Mouse (Mus musculus): Measurements from ENCODE around the gene Lrrc36.
A peak's percentile ranks its signal among the peaks of the same experiment; 100 is the strongest.

Lrrc36 gene

GRCm38 (mm10) chr8:105413391-105413790 lies at the start of gene Lrrc36, which contains the start of gene Kctd19:
TSS of gene Lrrc36 (plus strand) at chr8:105413571.
TSS of gene Kctd19 (minus strand) at chr8:105413502.
- DNase-seq (ENCODE audit: low spot score in 2 of 2): peak; percentile 42 to 64

- no peak for DNase-seq (ENCODE audit: low spot score in 2 of 2)
Measured at GRCm38 (mm10) chr8:105367107-105367506, 46.3 kb upstream of the Lrrc36 start.

GRCm38 (mm10) chr8:105372473-105372872 lies 40.9 kb upstream of the Lrrc36 start:
- no peak for DNase-seq (ENCODE audit: low spot score in 2 of 2)

GRCm38 (mm10) chr8:105373032-105373431 lies 40.3 kb upstream of the Lrrc36 start, which contains the start of gene Plekhg4:
TSS of gene Plekhg4 (plus strand) at chr8:105373274.
- DNase-seq (ENCODE audit: low spot score in 2 of 2): no peak

DNA sequence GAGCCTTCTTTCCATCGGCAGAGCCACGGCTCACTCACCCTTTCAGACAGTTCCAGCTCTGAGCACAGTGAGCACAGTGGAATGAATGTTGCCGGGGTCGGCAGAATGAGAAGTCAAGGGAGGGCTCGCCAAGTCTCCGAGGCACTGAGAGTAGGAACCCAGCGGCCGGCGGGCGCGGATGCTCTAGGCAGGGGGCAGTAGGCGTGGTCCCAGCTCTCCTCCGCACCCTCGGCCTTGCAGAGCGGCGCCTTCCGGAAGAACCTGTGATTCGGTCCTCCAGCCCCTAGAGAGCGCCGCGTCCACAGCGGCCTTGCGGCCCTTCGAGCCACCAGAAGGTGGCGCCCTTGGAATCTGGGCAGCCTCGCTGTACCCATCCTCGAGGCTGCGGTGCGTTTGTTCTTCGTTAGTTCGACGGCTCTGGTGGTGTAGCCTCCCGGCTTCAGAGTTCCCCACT lies 38.8 kb upstream of the Lrrc36 start:
- peak in 1 of 2 experiments; percentile 46 for DNase-seq (ENCODE audit: low spot score in 2 of 2)

- DNase-seq (ENCODE audit: low spot score in 2 of 2): peak; percentile 56 to 80
Measured at GRCm38 (mm10) chr8:105378673-105379072, 34.7 kb upstream of the Lrrc36 start.

- no peak for DNase-seq (ENCODE audit: low spot score in 2 of 2)
Measured at GRCm38 (mm10) chr8:105380308-105380707, 33.1 kb upstream of the Lrrc36 start.

DNA sequence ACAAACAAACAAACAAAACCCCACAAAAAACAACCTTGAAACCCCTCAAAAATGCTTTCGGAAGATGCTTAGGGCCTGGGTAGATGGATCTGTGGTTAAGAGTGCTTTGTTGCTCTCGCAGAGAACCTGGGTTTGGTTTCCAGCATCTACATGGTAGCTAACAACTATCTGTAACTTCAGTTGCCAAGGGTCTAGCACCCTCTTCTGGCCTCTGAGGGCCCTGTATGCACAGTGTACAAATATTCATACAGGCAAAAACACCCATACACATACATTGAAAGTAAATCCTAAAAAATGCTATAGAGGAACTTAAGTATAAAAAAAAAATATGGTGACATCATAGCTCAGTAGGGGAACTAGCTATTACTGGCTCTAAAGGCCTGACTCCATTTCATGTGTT lies 29.3 kb upstream of the Lrrc36 start:
- no peak for DNase-seq (ENCODE audit: low spot score in 2 of 2)

DNA sequence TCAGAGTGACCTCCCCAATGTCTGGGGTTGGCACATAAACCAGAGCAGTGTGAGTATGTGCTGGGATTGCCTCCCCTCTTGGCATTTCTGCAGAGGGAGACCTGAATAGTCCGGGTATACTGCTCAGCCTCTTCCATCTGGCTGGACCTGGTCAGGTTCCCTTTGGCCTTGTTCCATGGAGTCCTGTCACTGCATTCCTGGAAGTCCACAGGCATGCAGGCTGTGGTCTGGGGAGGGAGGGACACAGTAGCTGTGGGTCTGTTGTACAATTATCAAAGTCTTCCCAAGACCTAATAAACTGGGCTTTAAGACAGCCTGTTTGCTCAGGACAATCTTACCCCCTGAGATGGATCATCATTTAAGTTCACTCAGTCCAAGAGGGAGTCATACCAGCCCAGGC lies 26.2 kb upstream of the Lrrc36 start:
- DNase-seq (ENCODE audit: low spot score in 2 of 2): no peak

- no peak for DNase-seq (ENCODE audit: low spot score in 2 of 2)
Measured at GRCm38 (mm10) chr8:105389096-105389495, 24.3 kb upstream of the Lrrc36 start.

DNA sequence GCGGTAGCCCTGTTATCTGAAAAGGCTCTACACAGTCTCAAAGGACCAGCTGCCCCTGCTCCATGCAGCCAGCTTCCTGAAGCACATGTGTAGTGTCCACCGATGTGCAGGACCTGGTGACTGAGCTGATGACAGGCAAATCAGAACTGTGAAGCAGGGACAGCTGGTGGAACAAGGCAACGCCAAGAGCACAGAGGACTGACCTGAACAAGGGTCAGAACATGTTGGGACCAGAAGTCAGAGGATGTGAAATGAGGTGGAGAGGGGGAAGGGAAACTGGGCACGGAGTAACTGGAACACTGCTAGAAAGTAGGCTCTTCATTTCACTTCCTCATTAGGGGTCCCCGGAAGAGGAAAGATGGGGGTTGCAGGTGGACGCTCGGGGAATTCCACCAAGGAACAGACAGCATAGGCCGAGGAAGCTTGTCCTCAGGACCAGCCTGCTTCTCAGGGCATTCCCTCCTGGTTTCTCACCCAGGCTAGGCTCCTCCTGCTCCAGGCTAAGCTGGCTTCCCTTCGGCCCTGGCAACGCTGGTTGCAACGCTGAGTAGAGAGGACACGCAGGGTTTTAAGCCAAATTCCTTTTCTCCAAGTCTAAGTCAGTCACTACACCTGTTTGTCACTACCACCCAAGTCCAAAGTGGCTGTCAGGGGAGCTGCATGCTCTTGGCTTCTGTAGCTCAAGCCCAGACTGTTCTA lies 20.1 kb upstream of the Lrrc36 start:
- no peak for DNase-seq (ENCODE audit: low spot score in 2 of 2)

GRCm38 (mm10) chr8:105393915-105394314 lies 19.5 kb upstream of the Lrrc36 start:
- DNase-seq (ENCODE audit: low spot score in 2 of 2): no peak

DNA sequence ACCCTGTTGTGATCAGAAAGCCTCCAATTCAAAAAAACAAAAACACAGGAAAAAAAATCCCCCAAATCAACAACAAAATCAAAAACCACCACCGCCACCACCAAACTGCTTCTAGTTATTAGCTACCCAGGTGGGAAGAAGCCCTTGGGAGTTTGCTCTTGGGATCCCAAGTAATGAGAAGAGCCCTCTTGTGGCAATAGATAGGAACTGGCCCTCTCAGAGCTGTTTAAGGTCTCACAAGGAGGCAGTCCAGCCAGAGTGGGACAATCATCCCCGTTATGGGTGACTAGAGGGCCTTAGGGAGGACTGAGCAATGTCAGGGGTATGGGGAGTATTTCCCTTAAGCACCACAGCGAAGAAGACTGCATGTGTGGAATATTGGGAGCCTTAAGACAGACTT lies 15.6 kb upstream of the Lrrc36 start:
- DNase-seq (ENCODE audit: low spot score in 2 of 2): peak in 1 of 2 experiments; percentile 27

GRCm38 (mm10) chr8:105400016-105400415 lies 13.4 kb upstream of the Lrrc36 start:
- DNase-seq (ENCODE audit: low spot score in 2 of 2): no peak

GRCm38 (mm10) chr8:105403467-105403866 lies 9.9 kb upstream of the Lrrc36 start:
- no peak for DNase-seq (ENCODE audit: low spot score in 2 of 2)

- DNase-seq (ENCODE audit: low spot score in 2 of 2): no peak
Measured at GRCm38 (mm10) chr8:105404496-105404895, 8.9 kb upstream of the Lrrc36 start.

DNA sequence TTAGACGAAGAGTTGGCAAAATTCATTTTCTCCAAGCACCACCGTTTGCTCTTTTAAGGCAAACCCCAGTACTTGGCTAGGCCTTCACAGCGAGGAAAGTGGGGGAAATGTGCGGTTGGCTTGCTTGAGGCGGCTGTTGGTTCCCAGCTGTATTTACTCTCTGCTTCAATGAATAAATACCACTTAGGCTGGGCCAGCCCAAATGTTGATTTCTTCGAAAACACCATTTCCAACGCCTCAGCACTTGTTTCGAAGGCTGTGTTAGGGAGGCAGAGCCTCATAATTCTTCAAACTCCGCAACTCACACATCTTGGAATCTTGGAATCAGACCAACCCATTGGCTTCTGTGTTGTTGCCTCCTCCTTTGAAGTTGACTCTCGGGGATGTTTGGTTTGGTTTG lies 7.0 kb upstream of the Lrrc36 start:
- DNase-seq (ENCODE audit: low spot score in 2 of 2): no peak

GRCm38 (mm10) chr8:105408331-105408730 lies 5.0 kb upstream of the Lrrc36 start:
- DNase-seq (ENCODE audit: low spot score in 2 of 2): no peak

DNA sequence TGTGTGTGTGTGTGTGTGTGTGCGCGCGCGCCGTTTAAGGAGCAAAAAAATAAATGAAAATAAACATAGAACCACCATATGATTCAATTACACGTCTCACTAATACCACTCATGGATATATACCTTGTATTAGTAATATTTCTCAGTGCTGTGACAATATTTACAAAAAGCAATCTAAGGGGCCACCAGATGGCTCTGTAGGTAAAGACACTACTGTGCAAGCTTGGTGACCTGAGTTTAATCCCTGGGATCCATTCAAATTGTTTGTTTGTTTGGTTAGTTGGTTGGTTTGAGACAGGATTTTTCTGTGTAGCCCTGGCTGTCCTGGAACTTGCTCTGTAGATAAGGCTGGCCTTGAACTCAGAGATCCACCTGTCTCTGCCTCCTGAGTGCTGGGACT lies 3.4 kb upstream of the Lrrc36 start:
- no peak for DNase-seq (ENCODE audit: low spot score in 2 of 2)

DNA sequence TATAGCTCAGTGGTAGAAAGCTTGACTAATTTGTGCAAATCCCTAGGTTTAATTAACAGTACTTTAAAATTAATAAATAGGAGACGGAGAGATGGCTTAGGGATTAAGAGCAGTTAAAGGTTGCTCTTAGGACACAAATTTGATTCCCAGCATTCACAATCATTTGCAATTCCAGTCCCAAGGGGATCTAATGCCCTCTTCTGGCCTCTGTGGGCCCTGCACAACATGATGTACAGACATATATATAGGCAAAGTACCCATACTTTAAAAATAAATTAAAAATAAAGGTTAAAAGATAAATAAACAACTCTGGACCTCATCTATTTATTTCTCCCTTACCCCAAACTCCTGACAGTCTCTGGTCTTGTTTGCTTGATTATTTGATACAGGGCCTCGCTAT lies 5.6 kb downstream of the Lrrc36 start:
- no peak for DNase-seq (ENCODE audit: low spot score in 2 of 2)

DNA sequence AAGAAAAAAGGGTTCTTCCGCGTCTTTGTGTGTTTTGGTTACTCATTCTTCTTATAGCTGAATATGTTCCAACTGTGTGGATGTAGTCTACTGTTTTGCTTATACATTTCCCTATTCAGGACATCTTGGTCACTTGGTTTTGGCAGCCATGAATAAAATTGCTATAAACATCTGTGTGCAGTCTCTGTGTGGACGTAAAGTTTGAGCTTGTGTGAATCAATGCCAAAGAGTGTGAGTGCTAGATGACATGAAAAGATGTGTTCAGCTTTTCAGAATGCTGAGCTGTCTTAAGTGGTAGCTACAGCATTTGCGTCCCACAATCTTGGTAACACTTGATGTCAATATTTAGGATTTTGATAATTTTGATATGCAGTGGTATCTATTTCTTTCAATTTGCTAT lies 6.4 kb downstream of the Lrrc36 start:
- DNase-seq (ENCODE audit: low spot score in 2 of 2): no peak

DNA sequence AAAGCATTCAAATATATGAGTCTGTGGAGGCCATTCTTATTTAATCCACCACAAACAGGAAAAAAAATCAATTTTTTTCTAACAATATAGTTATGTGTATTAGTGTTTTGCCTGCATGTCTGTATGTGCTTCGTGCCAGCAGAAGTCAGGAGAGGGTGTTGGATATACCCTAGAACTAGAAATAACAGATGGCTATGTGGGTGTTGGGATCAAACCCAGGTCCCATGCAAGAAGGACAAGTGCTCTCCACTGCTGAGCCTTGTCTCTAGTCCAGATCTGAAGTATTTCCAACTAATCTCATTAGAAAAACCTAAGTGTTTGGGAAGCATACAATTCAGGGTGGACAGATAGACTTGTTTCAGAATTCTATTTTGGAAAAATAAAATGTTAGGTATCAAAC lies 8.6 kb downstream of the Lrrc36 start:
- no peak for DNase-seq (ENCODE audit: low spot score in 2 of 2)

DNA sequence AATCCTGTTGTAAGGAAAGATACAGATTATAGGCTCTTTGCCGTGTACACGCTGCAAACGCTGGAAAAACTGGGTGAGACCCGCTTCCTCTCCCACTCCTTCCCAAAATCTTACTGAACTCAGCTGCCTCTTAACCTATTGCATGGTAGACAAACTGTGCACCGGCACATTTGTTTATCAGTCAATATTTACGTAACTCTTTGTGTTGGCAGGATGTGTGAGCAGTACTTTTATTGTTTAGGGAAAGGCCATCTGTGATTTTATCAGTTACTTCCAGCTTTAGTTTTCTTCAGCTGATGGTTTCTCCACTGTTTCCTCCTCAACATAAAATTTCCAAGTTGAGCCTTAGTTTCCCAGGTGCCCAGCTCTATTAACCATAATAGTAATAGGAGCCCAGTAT lies 13.5 kb downstream of the Lrrc36 start:
- no peak for DNase-seq (ENCODE audit: low spot score in 2 of 2)
